Mouse (Mus musculus): ENCODE measurements around the gene Gas2l3.

Gas2l3 gene

GRCm38 (mm10) chr10:89400674-89401336 is 43.0 kb downstream of the Gas2l3 start:
- peak; percentile 29 to 56 for DNase-seq (ENCODE audit: inconsistent age in 2 of 2, low spot score in 1 of 2)

- peak; percentile 25 to 74 for DNase-seq (ENCODE audit: inconsistent age in 2 of 2, low spot score in 1 of 2)
Observed at GRCm38 (mm10) chr10:89395823-89396222, 47.9 kb downstream of the Gas2l3 start.

GRCm38 (mm10) chr10:89395321-89395720 is 48.4 kb downstream of the Gas2l3 start:
- DNase-seq (ENCODE audit: inconsistent age in 2 of 2, low spot score in 1 of 2), result no peak

GRCm38 (mm10) chr10:89392687-89393086 is 51.1 kb downstream of the Gas2l3 start:
- DNase-seq (ENCODE audit: inconsistent age in 2 of 2, low spot score in 1 of 2), result peak; percentile 43 to 58

GRCm38 (mm10) chr10:89391571-89392163 is 52.1 kb downstream of the Gas2l3 start:
- DNase-seq (ENCODE audit: inconsistent age in 2 of 2, low spot score in 1 of 2), result no peak

- DNase-seq (ENCODE audit: inconsistent age in 2 of 2, low spot score in 1 of 2), result no peak
Observed at GRCm38 (mm10) chr10:89386461-89386860, 57.3 kb downstream of the Gas2l3 start.

GRCm38 (mm10) chr10:89383462-89383861 is 60.3 kb downstream of the Gas2l3 start:
- peak; percentile 64 to 90 for DNase-seq (ENCODE audit: inconsistent age in 2 of 2, low spot score in 1 of 2)

- no peak for DNase-seq (ENCODE audit: inconsistent age in 2 of 2, low spot score in 1 of 2)
Observed at GRCm38 (mm10) chr10:89377750-89378149, 66.0 kb downstream of the Gas2l3 start.

- no peak for DNase-seq (ENCODE audit: inconsistent age in 2 of 2, low spot score in 1 of 2)
Observed at GRCm38 (mm10) chr10:89370051-89370450, 73.7 kb downstream of the Gas2l3 start.

- DNase-seq (ENCODE audit: inconsistent age in 2 of 2, low spot score in 1 of 2), result no peak
Observed at GRCm38 (mm10) chr10:89358933-89359332, 84.8 kb downstream of the Gas2l3 start.
